Mouse (Mus musculus) ovary, postnatal 10 days (tissue): ENCODE measurements around the gene Chrd.

Experiments
- DNase-seq: peaks from one replicate; pipeline ENCODE4 v3.0.0; 2022; ENCODE audit warnings: low spot score

Chrd gene

GRCm38 (mm10) chr16:20733731-20734730 lies 1.1 kb downstream of the Chrd start, which contains the start of gene Thpo:
Thpo (minus strand) TSS chr16:20734511.
- no peak for DNase-seq

- DNase-seq, result no peak
These were observed 2.7 kb downstream of the Chrd start for GRCm38 (mm10) chr16:20735651-20736050.

GRCm38 (mm10) chr16:20736168-20736567 lies 3.2 kb downstream of the Chrd start:
- DNase-seq, result no peak

GRCm38 (mm10) chr16:20736823-20737222 lies 3.9 kb downstream of the Chrd start:
- DNase-seq, result no peak

- DNase-seq, result no peak
These were observed 6.9 kb downstream of the Chrd start for GRCm38 (mm10) chr16:20739845-20740244.

GRCm38 (mm10) chr16:20746641-20747040 lies 13.7 kb downstream of the Chrd start:
- no peak for DNase-seq

GRCm38 (mm10) chr16:20750518-20750917 lies 17.6 kb downstream of the Chrd start:
- no peak for DNase-seq

GRCm38 (mm10) chr16:20756052-20756451 lies 23.1 kb downstream of the Chrd start:
- no peak for DNase-seq

- DNase-seq, result no peak
These were observed 24.5 kb downstream of the Chrd start for GRCm38 (mm10) chr16:20757385-20757784.

- no peak for DNase-seq
These were observed 28.8 kb downstream of the Chrd start for GRCm38 (mm10) chr16:20761681-20762080.

- DNase-seq, result no peak
These were observed 32.3 kb downstream of the Chrd start for GRCm38 (mm10) chr16:20765244-20765643.

GRCm38 (mm10) chr16:20775021-20775420 lies 42.1 kb downstream of the Chrd start:
- no peak for DNase-seq

GRCm38 (mm10) chr16:20779846-20780245 lies 46.9 kb downstream of the Chrd start:
- no peak for DNase-seq

GRCm38 (mm10) chr16:20781101-20781630 lies 48.2 kb downstream of the Chrd start:
- no peak for DNase-seq

GRCm38 (mm10) chr16:20783891-20784290 lies 51.0 kb downstream of the Chrd start:
- DNase-seq, result no peak

GRCm38 (mm10) chr16:20784754-20785153 lies 51.8 kb downstream of the Chrd start:
- DNase-seq, result no peak

GRCm38 (mm10) chr16:20786556-20786955 lies 53.6 kb downstream of the Chrd start:
- DNase-seq, result no peak

GRCm38 (mm10) chr16:20791803-20792202 lies 58.9 kb downstream of the Chrd start:
- no peak for DNase-seq
